Mouse (Mus musculus) kidney, postnatal 25 days (tissue): Measurements from ENCODE around the gene Orc5.

ENCODE experiments used
- DNase-seq, 2 experiments: peaks; one replicate each; pipeline ENCODE4 v3.0.0; 2021; ENCODE audit warnings: mixed read lengths in 2 of 2

Orc5 gene

DNA sequence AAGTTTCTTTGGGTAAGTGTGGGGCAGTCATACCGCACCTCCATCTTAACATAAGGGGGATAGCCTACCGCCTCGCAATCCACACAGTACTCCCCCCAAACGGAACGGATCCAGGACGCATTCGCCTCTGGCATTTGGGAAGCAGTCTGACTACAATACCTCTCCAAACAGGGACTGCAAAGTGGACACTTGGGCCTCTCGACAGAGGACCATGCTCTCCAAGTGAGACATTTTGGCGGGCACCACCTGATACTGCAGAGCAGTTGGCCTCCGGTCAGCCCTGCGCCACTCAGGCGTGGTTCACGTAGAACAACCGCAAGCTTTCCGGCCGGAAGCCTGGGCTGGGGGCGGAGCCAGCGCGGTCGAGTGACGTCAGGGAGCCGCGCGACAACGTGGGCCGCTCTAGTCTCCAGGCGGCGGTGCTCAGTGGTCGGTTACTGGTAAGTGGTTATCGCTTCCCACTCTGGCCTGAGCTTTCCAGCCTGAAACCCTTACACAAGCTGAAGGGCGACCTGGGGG is at the start of gene Orc5:
TSS of gene Orc5 (minus strand) at position 397 of the 519 bp plus-strand sequence.
- peak; percentile 94 to 96 for DNase-seq

GRCm38 (mm10) chr5:22596981-22597380 is 46.8 kb upstream of the Orc5 start:
- no peak for DNase-seq

- peak in 1 of 2 experiments; percentile 54 for DNase-seq
These were observed 39.2 kb upstream of the Orc5 start for GRCm38 (mm10) chr5:22589370-22589966.

DNA sequence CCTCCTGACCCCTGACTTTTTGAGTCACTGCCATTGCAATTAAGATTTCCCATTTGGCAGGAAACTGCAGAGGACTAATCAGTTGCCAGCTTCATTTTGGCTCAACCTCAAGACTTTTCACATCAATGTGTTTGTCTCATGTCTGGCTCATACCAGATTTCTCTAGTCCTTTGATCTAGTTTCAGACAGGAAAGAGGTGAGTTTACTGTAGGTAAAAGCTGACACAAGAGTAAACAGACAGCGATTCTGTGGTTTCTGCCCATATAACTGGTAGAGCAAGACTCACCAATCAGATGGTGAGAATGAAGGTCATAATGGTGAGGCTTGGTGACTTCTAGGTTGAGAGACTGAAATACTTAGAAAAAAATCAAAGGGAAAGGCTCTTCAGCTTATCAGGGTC is 37.3 kb upstream of the Orc5 start:
- no peak for DNase-seq

DNA sequence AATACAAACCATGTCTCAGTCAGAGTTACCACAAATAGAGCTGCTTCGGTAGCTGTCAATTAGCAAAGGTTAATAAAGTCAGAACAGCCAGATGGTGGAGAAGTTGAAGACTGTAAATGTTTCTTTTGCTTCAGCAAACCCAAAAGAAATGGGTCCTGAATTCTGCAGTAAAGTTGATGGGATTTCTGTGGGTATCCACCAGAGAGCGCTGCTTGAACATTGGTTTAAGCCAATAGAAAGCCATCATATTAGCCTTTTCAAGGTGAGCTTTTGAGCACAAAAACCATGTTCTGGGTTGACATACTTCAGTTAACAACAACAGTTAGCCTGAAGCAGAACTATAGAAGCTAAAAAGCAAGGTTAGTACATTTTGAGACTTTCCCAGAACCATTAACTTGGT is 34.3 kb upstream of the Orc5 start:
- DNase-seq, result no peak

DNA sequence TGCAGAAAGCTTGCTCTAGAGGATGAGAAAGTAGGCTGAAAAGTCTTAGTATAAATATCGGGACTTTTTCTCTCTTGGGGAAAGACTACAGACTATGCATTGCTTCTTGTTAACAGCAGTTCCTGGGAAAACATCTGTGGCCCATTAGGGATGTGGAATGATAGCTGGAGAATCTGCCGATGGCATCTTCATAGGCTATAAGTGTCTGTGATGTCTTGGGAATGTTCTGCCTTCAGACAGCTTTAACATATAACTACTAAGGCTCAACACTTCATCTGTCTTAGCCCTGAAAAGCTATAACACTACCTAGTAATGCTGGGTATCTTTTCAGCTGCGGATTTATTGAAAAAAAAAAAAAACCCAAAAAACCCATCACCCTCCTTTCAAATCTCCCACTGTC is 27.8 kb upstream of the Orc5 start:
- DNase-seq, result no peak

GRCm38 (mm10) chr5:22574751-22575150 is 24.5 kb upstream of the Orc5 start:
- DNase-seq, result no peak

DNA sequence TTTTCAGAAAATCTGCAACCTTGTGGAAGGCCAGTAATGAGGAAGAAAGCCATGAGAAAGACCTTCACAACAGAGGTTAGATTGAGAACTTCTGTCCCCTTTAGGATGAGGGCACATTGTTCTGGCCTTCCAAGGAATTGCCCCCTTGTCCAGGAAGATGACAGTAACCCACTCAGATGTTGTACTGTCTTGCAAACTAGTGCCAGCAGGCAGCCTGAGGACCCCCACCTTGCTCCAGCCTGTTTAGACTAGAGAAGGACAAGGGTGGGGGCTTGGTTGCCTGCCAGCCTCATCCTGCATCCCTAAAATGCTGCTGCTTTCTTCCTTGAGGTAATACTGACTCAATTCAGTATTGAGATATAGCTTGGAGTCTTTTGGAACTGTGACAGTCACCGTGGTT is 23.9 kb upstream of the Orc5 start:
- DNase-seq, result no peak

DNA sequence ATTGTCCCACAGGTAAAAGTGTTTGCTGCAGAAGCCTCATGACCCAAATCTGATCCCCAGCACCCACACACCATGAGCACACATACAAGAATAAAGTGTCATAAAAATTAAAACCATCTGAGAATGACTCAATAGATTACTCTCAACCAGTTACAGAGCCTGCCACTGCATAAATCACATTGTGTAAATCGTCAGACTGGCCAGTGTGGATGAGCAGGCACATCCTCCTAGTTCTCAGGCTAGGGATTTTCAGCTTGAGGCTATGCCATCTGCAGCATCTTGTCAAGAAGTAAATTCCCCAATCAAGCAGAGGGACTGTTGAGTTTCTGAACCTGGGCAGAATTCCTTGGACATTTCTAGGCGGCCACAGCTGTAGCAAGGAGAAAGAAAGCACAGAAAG is 23.5 kb upstream of the Orc5 start:
- no peak for DNase-seq

DNA sequence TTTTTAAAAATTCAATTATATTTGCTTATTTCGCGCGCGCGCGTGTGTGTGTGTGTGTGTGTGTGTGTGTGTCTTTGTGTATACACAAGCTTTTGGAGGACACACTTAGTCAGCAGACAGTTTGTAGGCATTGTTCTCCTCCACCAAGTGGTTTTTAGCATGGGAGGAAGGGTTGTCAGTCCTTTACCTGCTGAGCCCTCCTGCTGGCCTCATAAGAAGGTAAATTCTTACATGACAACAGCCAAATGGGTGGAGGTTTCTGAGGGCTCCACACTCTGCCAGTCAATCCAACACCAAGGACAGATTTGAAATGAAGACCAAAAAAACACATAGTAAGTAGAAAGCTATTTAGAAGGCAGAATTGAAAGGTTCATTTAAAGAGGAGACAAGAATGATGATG is 22.7 kb upstream of the Orc5 start:
- no peak for DNase-seq

DNA sequence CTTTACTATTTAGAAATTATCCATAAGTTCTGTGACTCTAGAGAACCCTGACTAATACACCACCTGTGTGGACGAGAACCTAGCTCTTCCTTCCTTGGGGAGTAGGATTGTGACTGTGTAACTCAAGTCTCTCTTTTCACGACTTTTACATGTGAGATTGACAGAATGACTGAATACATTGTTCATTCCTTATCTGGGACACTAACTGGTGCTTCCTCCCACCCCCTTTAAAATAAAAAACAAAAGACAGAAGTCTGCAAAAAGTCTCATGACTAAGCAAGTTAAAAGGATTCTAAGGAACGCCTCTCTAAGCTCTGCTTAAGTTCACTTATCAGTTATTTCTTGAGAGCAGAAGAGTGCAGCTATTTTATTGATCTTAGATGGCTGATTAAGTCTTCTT is 22.2 kb upstream of the Orc5 start:
- DNase-seq, result no peak

- DNase-seq, result no peak
These were observed 15.5 kb upstream of the Orc5 start for GRCm38 (mm10) chr5:22565708-22566107.

DNA sequence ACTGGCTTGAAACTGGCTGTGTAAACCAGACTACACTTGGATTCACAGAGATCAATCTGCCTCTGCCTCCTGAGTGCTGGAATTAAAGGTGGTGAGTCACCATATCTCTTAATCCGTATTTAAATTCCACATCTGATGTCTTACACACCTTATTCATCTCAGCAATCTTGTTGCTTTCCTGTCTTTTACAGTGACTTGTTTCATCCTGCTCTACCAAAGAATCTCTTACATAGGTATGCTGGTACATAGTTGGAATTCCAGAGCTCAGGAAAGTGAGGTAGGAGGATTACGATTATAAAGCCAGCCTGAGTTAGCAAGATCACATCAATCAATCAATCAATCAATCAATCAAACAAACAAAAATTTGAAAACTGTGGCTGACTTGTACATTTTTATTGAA is 9.6 kb upstream of the Orc5 start:
- no peak for DNase-seq

DNA sequence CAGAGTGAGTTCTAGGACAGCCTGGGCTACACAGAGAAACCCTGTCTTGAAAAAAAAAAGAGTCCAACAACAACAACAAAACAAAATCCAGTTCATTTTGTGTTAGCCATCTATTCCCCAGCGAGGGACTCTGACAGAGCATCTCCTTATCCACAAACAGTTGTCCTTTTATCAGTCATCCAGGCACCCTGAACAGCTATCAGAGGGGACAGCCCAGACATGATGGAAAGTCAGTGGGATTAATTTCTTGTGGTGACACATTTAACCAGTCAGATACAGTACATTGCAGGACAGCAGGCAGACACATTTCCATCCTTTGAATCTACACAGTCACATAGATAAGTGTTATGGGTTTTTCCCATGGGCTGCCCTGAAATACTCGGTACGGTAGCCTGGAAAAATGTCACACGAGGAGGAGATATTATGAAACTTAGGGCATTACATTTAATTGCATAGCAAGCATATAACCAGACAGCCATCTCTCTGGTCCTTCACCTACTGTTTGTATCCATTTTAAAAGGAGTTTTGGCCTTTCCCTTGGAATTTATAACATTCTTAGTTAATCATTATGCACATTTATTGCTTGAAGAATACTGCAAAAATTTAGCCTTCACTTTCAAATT is 7.4 kb upstream of the Orc5 start:
- DNase-seq, result no peak

DNA sequence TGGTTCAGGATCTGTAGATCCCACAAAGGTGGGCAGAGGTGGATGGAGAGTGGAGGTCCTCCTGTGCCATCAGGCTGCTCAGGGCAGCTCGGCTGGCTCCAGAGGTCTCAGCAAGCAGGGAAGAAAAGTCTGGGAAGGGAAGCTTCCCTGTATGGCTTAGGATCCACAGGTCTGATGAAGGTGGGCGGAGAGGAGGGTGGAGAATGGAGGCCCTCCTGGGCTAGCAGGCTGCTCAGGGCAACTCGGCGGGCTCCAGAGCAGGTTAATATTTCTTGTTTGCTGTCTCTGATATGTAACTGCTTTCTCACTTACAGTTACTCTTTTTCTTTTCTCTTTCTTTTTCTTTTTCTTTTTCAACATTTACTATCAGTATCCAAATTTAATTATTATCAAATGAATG is 6.5 kb upstream of the Orc5 start:
- no peak for DNase-seq

DNA sequence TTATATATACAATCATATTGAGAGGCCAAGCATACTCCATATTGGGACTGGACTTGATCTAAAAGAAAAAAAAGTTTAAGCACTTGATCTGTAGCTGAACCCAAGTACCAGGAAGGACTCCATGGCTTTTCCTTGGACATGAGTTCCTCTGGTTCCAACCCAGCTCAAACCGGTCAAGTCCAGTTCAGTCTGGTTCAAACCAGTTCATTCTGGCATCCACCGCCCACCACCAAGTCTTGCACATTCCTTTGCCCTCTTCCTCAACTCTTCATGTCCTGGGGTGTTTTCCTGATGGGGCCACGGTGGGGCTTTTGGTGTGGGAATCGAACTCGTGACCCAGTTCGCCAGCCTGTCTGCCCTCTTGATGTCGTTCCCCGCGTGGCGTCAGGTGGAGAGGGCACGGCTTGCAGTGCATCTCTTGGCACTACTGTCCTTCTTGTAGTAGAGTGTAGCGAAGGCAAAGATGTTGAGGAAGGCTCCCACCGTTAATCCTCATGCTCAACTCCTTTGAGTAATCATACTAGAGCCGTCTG is 2.1 kb upstream of the Orc5 start:
- no peak for DNase-seq

DNA sequence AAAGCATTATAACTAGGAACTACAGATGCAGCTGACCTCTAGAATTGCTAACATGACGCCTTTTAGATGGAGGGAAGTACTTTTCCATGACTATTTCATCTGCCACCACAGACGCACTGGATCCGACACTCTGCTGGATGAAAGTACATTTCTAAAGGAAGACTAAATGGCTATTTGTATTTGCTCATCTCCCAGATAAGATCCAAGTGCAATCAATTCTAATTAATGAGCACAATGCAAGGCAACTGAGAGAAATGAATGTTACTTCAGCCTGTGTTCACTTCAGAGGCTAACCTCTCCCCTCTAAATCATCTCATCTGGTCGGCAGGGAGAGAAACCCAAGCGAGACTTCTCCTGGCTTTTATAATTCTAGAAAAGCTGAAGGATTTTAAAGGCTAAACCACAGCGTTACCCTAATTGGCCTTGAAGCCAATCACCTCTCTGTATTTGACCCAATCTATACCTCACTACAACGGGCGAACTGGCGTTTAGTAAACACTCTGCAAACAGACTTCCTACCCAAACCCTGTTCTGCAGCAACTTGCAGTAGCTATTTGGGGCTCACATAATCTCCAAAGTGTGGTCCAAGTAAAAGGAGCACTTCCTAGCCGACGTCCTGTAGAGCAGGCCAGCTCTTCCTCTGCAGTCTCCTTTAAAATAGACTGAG is 730 bp downstream of the Orc5 start:
- DNase-seq, result no peak

- DNase-seq, result peak; percentile 34 to 56
These were observed 1.6 kb downstream of the Orc5 start for GRCm38 (mm10) chr5:22548556-22549161.

DNA sequence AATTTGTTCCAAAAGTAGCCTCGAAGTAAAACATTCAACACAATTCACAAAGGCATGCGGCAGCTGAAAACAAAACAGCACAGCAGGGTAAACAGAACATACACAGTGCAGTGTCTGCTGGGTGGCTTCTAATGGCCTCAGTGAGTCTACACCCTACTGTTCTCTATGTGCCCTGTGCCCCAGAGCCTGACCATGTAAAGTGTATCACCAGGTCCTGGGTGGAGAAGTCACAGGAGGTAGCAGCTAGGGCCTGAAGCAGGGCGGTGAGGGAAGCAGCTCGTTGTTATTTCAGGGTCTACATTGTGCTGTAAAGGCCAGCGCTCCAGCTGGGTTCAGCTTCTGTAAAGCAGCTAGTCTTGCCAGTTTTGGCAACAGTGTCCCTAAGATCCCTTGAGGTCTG is 3.7 kb downstream of the Orc5 start:
- DNase-seq, result no peak

- DNase-seq, result no peak
These were observed 4.9 kb downstream of the Orc5 start for GRCm38 (mm10) chr5:22545305-22545704.

DNA sequence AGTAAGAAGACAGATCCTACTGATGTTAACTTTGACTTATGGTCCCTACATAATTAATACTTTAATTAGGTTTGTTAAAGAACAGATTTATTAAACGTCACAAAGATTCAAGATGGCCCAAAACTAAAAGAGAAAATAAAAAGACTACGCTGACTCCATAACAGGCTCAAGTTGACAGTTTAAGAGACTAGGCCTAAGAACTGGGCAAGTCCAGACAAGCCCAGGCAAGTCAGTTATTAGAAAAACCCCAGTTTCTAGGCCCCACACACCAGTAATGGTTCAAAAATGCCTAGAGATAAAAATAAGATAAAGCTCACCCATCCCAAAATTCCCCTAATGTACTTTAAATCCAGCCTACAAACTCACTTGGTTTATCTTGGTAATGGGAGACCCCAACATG is 7.6 kb downstream of the Orc5 start:
- no peak for DNase-seq

DNA sequence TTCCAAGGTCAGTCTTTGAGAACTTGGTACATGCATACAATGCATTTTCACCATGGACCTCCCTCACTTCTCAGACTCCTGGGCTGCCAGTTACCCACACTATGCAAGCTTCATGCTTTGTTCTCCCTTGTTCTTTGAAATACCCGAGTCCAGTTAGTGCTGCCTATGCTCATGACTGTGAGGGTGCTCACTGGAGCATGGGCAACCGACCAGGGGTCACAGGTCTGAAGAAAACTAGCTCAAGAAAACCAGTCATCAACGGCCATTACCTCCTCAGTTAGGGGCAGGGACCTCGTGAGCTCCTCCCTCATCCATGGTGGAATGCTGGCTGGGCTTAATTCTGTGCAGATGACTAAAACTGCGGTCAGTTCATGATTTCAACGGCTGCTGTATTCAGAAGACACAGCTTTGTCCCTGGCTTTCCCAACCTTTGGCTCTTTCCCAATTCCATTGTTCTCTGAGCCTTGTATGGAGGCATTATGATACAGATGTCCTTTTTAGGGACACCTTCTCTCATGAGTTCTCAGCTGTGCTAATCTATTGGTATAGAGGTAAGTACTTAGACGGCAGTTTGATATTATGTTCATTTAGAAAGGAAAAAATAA is 11.1 kb downstream of the Orc5 start:
- peak; percentile 33 to 58 for DNase-seq

DNA sequence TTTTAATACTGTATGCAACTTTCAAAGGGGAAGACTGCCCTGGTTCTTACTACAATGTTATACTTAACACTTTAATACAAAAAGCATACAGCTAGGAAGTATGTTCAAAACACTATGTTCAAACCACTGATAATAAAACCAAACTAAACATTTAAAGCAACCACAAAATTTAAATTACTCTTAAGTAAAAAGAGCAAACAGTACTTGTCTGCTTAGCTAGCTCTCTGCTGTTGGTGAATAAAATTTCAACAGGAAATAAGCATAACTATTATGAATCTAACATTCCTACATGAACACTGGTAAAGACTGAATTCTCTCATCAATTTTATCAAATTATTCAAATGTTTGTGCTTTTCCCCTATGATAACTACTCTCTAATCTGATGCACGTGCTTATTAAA is 13.5 kb downstream of the Orc5 start:
- DNase-seq, result no peak
